Mouse (Mus musculus): ENCODE data around the gene Pcgf3. TPM values are rescaled to one million over a fixed set of nuclear protein-coding genes. Genes with fewer than 3 reads are reported as not detected.
A peak's percentile ranks its signal among the peaks of the same experiment; 100 is the strongest.
"Not testable (repeated sequence)": the region's sequence is repeated elsewhere in the genome, so short reads cannot be mapped to it uniquely, and the experiment has no call there.

The Pcgf3 gene
- polyA plus RNA-seq, 1 experiment from 2014 or later: 35.3 TPM

DNA sequence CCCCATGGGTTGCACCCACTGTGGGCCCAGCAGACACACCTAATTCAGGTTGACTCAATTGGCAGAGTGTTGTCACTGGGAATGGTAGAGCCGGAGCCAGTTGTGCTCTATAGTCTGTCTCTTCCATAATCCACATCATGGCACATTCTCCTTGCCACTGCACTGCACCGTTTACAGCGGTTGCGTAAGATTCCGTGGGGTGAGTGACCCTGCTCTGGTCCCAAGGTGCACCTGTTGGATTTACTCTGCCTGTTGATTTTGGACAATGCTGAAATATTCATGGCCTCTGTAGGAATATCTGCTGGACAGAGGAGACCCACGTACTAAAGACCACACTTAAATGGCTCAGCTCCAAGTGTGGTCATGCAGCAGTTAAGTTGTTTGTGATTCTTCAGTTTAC lies 22.0 kb downstream of the Pcgf3 start:
- no peak overlapping the region for H3K4me3 ChIP-seq
- no peaks in the 10 kb centered on the region for H3K4me1 ChIP-seq
- peaks cover 45% of the 10 kb centered on the region for H3K36me3 ChIP-seq
- H3K27me3 ChIP-seq: no peaks in the 10 kb centered on the region
- H3K27ac ChIP-seq (replicated peaks): no peak overlapping the region
- no peak overlapping the region for H3K4me2 ChIP-seq (replicated peaks)
- no peak overlapping the region for H3K9ac ChIP-seq (replicated peaks)
- WGBS: 91% methylated on average over 6 of the region's 6 CpGs
- no peaks in the 10 kb centered on the region for H3K9me3 ChIP-seq
- ATAC-seq (ENCODE audit: low FRiP score, low read depth): no peak

DNA sequence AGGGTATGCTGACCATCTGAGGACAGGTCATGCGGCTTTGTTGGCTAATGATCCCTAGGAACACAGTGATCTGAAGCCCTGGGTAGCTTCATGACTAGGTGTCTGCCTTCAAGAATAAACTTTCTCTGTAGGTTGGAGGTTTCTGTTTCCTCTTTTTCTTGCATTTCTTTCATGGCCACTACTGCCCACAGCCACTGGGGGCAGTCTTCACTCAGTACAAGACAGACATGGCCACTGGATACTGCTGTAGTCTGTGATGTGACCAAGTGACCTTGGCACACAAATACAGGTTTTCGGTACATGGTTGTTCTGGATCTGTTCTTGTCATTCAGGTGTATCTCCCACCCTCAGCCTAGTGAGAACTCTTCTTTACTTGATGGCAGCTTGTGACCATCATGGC lies 24.2 kb downstream of the Pcgf3 start:
- H3K27ac ChIP-seq (replicated peaks): no peak overlapping the region
- H3K27me3 ChIP-seq: no peaks in the 10 kb centered on the region
- 92% methylated on average over 2 of the region's 2 CpGs for WGBS
- ATAC-seq (ENCODE audit: low FRiP score, low read depth): 0 out of 2 replicates have a peak, but pooled peaks have one; percentile 9
- no peaks in the 10 kb centered on the region for H3K4me1 ChIP-seq
- H3K36me3 ChIP-seq: peaks cover 49% of the 10 kb centered on the region
- no peak overlapping the region for H3K4me2 ChIP-seq (replicated peaks)
- no peak overlapping the region for H3K4me3 ChIP-seq
- H3K9ac ChIP-seq (replicated peaks): no peak overlapping the region
- no peaks in the 10 kb centered on the region for H3K9me3 ChIP-seq

DNA sequence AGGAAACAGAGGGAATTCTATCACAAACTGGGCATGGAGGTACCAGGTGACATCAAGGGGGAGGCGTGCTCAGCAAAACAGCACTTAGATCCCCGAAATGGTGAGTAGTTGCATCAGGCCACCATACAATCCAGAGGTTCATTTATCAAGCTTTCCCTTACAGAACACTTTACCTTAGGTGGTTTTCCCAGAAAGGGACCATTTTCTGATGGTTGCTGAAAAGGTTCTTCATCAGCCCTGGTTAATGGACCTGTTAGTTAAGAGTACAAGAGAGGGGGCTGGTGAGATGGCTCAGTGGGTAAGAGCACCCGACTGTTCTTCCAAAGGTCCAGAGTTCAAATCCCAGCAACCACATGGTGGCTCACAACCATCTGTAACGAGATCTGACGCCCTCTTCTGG lies 25.1 kb downstream of the Pcgf3 start:
- not testable (repeated sequence) for H3K4me1 ChIP-seq; H3K27ac ChIP-seq (replicated peaks); H3K4me2 ChIP-seq (replicated peaks); H3K9me3 ChIP-seq; H3K9ac ChIP-seq (replicated peaks); H3K27me3 ChIP-seq; ATAC-seq (ENCODE audit: low FRiP score, low read depth); H3K4me3 ChIP-seq
- H3K36me3 ChIP-seq: peaks cover 58% of the 10 kb centered on the region
- 93% methylated on average over 5 of the region's 5 CpGs for WGBS

DNA sequence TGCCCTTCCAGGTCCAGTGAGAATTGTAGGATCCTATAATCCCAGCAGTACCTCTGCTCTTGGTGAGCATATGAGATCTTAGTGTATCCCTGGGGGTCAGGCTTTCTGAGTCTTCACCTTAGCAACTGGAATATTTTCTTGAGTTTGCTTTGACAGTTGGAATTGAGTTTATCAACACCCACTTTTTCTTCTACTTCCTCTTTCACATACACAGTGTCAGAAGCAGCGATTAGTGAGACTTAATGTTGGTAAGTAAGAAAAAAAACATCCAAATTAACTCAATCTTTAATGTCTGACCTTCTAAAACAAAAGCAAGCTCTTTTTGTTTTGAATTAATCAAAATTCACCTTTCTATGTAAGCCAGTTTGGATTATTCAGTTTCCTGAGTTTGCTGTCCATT lies 40.5 kb downstream of the Pcgf3 start:
- no peaks in the 10 kb centered on the region for H3K9me3 ChIP-seq
- no peak overlapping the region for H3K4me3 ChIP-seq
- 94% methylated on average over 1 of the region's 1 CpGs for whole genome bisulfite sequencing
- H3K27ac ChIP-seq (replicated peaks): no peak overlapping the region
- H3K9ac ChIP-seq (replicated peaks): no peak overlapping the region
- H3K36me3 ChIP-seq: peaks cover 90% of the 10 kb centered on the region
- no peak overlapping the region for H3K4me2 ChIP-seq (replicated peaks)
- ATAC-seq (ENCODE audit: low FRiP score, low read depth): no peak
- no peaks in the 10 kb centered on the region for H3K4me1 ChIP-seq
- H3K27me3 ChIP-seq: no peaks in the 10 kb centered on the region

DNA sequence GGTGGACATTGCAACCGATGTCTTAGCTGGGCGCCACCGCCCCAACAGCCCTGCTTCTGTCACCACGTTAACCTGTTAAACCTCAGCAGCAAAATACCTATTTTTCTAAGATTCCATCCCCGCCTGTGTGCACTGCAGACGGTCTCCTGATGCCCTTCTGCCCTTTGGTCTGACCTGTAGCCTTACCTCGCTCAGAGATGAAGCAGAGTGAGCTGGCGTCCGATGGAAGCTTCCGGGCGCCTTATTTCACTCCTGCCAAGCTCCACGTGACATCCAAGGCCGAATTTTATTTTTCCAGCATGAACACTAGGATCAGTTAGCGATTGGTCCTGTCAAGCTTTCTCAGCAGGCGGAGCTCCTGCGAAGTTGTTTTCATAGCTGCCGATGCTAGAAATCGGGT lies 41.3 kb downstream of the Pcgf3 start:
- H3K27me3 ChIP-seq: no peaks in the 10 kb centered on the region
- no peaks in the 10 kb centered on the region for H3K9me3 ChIP-seq
- WGBS: 95% methylated on average over 18 of the region's 18 CpGs
- H3K4me1 ChIP-seq: no peaks in the 10 kb centered on the region
- H3K4me2 ChIP-seq (replicated peaks): no peak overlapping the region
- no peak overlapping the region for H3K9ac ChIP-seq (replicated peaks)
- H3K4me3 ChIP-seq: no peak overlapping the region
- peaks cover 85% of the 10 kb centered on the region for H3K36me3 ChIP-seq
- H3K27ac ChIP-seq (replicated peaks): no peak overlapping the region
- ATAC-seq (ENCODE audit: low FRiP score, low read depth): no peak

DNA sequence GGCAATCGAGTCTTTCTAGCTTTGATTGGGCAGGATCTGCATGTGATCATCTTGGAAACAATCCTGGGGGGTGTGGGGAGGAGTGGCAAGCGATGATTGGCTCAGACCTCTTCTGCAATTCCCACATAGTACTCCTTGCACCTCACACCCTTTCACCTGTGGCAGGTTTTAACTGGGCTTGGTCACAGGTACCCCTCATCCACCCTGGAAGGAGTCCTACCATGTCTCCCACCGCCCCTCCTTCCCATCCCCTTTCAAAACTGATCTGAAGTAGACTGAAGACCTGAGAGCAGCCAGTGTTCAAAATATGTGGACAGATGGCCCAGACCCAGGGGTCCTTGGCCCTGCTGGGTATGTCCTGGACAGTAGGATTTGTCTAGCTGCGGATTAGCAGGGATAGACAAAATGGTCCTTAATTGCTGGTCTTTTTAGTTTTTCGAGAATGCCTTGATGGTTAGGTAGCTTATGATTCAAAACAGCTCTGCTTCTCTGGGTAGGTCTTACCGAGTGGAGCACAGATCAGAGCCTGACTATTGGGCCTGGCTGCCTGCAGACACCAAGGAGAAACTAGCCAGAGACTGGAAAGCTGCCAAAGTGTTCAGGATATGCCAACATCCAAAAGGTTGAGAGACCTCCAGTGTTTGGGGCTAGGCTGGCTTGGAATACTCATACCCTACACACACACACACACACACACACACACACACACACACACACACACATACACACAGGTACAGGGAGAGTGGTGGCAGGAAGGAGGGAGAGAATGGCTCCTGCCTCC lies 54.7 kb downstream of the Pcgf3 start:
- ATAC-seq (ENCODE audit: low FRiP score, low read depth): no peak
- H3K4me2 ChIP-seq (replicated peaks): no peak overlapping the region
- H3K9ac ChIP-seq (replicated peaks): no peak overlapping the region
- H3K27ac ChIP-seq (replicated peaks): no peak overlapping the region
- H3K9me3 ChIP-seq: no peaks in the 10 kb centered on the region
- H3K4me3 ChIP-seq: no peak overlapping the region
- 58% methylated on average over 6 of the region's 6 CpGs for WGBS
- no peaks in the 10 kb centered on the region for H3K4me1 ChIP-seq
- no peaks in the 10 kb centered on the region for H3K27me3 ChIP-seq
- no peaks in the 10 kb centered on the region for H3K36me3 ChIP-seq

DNA sequence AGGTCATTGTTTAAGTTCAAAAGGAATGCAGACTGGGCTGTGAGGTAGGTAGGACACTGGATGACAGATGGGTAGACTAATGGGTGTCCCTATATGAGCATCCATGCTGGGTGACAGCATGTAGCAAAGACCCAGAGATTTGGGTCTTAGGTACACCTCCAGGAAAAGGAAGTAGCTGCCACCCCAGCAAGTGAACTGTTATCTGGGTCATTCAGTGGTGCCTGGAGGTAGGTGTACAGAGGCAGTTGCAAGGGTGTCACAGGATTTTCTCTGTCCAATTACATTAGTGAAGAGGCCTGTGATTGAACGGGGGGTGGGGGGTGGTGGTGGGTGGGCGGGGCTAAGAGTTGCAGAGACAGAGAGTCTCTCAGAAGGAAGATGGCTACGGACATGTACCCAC lies 55.6 kb downstream of the Pcgf3 start:
- no peak for ATAC-seq (ENCODE audit: low FRiP score, low read depth)
- no peak overlapping the region for H3K27ac ChIP-seq (replicated peaks)

DNA sequence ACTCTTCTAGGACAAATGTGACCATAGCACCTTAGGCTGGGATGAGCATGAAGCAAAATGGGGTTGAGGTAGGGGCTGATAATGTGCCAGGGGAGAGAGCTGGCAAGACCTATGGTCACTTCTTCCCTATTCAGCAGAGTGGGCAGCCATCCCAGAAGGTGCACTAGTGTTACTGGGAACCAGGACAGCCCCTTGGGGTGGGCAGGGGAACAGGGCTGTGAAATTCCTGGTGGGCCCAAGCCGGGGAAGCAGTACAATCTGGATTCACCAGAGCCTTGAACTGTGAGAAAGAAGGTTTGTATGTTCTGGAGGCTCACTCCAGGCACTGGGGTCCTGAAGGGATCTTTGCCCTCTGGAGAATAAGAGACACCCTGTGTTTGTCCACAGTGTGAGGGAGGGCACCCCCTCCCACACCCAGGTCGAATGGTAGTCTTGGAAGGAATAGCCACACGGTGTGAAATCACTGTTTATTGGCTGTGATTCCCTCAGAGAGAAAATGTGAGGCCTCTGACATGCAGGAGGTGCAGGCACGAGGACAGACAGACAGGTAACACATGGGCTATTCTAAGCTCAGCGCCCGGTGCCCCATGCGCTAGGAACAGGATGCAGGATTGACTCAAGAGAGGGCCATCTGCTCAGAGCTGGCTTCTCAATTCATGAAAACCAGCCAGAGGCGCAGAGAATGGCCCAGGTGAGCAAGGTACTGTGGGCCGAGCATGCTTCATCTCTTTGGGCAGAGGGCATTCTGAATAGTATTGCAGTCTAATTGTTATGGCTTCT lies 57.3 kb downstream of the Pcgf3 start:
- Histone ChIP-seq H3K4me3 (no peak overlapping the region), H3K4me2 (replicated peaks) (no peak overlapping the region), H3K27me3 (no peaks in the 10 kb centered on the region), H3K9ac (replicated peaks) (no peak overlapping the region), H3K9me3 (no peaks in the 10 kb centered on the region), H3K27ac (replicated peaks) (no peak overlapping the region), H3K36me3 (no peaks in the 10 kb centered on the region), H3K4me1 (0 out of 2 replicates have a peak, but pooled peaks cover 2% of the 10 kb centered on the region)
- WGBS: 79% methylated on average over 9 of the region's 9 CpGs
- no peak for ATAC-seq (ENCODE audit: low FRiP score, low read depth)

More for the DNA sequence above, 55.6 kb downstream of the Pcgf3 start:
- Histone ChIP-seq H3K4me2 (replicated peaks) (no peak overlapping the region), H3K9ac (replicated peaks) (no peak overlapping the region), H3K4me3 (no peak overlapping the region), H3K9me3 (no peaks in the 10 kb centered on the region), H3K36me3 (no peaks in the 10 kb centered on the region), H3K4me1 (0 out of 2 replicates have a peak, but pooled peaks cover 2% of the 10 kb centered on the region), H3K27me3 (no peaks in the 10 kb centered on the region)
- WGBS: 92% methylated on average over 3 of the region's 3 CpGs

DNA sequence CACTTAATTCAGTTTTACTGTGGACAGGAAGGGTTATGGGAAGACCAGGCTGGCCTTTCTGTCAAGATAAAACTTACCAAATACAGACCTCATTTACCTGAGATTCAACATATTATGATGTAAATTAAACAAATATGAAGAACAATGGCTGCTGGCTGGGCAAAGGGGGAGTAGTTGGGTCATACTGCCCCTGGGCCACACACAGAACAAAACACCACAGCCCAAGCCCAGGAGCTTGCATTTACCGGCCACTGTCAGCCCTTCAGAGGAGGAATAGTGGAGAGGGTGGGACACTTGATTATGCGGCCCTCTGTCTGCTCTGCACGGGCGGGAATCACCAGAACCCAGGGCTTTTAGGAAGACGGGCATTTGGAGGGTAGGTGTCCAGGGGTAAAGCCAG lies 57.9 kb downstream of the Pcgf3 start:
- Histone ChIP-seq H3K4me2 (replicated peaks) (no peak overlapping the region), H3K36me3 (no peaks in the 10 kb centered on the region), H3K9ac (replicated peaks) (no peak overlapping the region), H3K27ac (replicated peaks) (no peak overlapping the region), H3K9me3 (no peaks in the 10 kb centered on the region), H3K27me3 (no peaks in the 10 kb centered on the region), H3K4me3 (no peak overlapping the region), H3K4me1 (0 out of 2 replicates have a peak, but pooled peaks cover 2% of the 10 kb centered on the region)
- ATAC-seq (ENCODE audit: low FRiP score, low read depth): no peak
- WGBS: 79% methylated on average over 5 of the region's 5 CpGs

DNA sequence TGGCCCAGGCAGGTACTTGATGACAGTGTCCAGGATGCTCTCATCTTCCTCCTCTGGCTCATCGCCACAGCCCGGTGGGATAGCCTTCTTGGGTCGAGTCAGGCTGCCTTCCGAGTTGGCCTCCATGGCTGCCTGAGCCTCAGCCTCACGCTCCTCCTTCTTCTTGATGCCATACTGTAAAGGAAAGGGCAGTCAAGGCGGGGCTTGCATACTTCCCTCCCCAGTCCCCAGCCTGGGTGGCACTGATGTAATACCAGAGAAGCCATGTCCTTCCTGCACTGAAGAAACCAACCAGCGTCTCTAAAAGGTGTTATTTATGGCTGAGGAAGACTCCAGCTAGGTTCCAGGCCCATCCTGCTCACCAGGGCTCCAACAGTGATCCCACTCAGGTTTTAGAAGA lies 59.1 kb downstream of the Pcgf3 start:
- Histone ChIP-seq H3K27me3 (no peaks in the 10 kb centered on the region), H3K4me3 (no peak overlapping the region), H3K9ac (replicated peaks) (no peak overlapping the region), H3K36me3 (no peaks in the 10 kb centered on the region), H3K27ac (replicated peaks) (no peak overlapping the region), H3K9me3 (no peaks in the 10 kb centered on the region), H3K4me1 (0 out of 2 replicates have a peak, but pooled peaks cover 2% of the 10 kb centered on the region), H3K4me2 (replicated peaks) (no peak overlapping the region)
- WGBS: 79% methylated on average over 7 of the region's 7 CpGs
- no peak for ATAC-seq (ENCODE audit: low FRiP score, low read depth)

DNA sequence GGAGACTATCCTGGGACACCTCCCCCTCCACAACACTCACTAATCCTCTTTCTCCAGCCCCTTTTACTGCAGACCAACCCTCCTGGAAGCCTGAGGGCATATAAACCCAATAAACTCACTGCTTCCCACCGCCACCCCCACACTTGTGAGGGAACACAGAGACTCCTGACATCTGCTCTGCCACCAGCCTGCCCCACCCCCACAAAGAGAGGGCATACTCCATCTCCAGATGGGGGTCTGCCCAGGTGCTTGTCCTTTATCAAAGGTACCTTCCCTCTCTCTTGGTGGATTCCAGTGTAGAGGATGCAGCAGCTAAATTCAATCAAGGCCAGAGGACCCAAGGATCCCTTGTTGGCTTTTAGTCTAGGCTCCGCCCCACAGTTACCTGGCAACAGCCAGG lies 60.0 kb downstream of the Pcgf3 start:
- Histone ChIP-seq H3K9ac (replicated peaks) (no peak overlapping the region), H3K4me3 (no peak overlapping the region), H3K27me3 (no peaks in the 10 kb centered on the region), H3K4me1 (0 out of 2 replicates have a peak, but pooled peaks cover 2% of the 10 kb centered on the region), H3K4me2 (replicated peaks) (no peak overlapping the region), H3K36me3 (no peaks in the 10 kb centered on the region), H3K9me3 (no peaks in the 10 kb centered on the region), H3K27ac (replicated peaks) (no peak overlapping the region)
- no peak for ATAC-seq (ENCODE audit: low FRiP score, low read depth)
- WGBS: 76% methylated on average over 2 of the region's 2 CpGs

DNA sequence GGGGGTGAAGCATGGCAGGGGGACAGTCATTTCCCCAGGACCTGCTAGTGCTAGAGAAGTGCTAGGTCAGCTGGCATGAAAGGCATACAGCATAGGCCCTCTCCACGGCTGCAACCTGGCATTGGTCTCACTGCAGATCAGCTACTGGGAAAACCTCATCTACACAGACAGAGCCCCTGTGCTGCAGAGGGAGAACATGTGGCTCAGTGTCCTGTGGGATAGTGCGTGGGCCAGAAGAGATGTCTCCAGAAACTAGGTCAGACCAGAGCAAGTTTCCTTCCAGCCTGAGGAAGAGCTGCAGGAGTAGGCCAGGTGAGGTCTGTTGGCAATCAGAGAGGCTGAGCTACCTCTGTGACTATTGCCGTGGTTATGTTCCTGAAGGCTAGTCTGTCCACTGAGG lies 60.9 kb downstream of the Pcgf3 start:
- ATAC-seq (ENCODE audit: low FRiP score, low read depth): no peak
- H3K27me3 ChIP-seq: no peaks in the 10 kb centered on the region
- WGBS: 90% methylated on average over 3 of the region's 3 CpGs
- no peak overlapping the region for H3K9ac ChIP-seq (replicated peaks)
- H3K9me3 ChIP-seq: no peaks in the 10 kb centered on the region
- no peaks in the 10 kb centered on the region for H3K36me3 ChIP-seq
- H3K4me2 ChIP-seq (replicated peaks): no peak overlapping the region
- H3K27ac ChIP-seq (replicated peaks): no peak overlapping the region
- no peak overlapping the region for H3K4me3 ChIP-seq
- H3K4me1 ChIP-seq: 0 out of 2 replicates have a peak, but pooled peaks cover 2% of the 10 kb centered on the region

Measured in midbrain, embryonic 12.5 days (tissue).